Mouse (Mus musculus) granulocyte monocyte progenitor cell, adult 5-6 weeks (primary cell): ENCODE results near the gene Szrd1. TPM values are rescaled to one million over a fixed set of nuclear protein-coding genes. Genes with fewer than 3 reads are reported as not detected.

ENCODE experiments used
- ATAC-seq: replicated peaks from 2 replicates; pipeline ENCODE4 v1.8.0; 2016; ENCODE audit warnings: mild to moderate bottlenecking, moderate TSS enrichment, inconsistent platforms; ENCODE audit not compliant: poor library complexity, severe bottlenecking
- total RNA-seq, 2 experiments: library from RNA; stranded (forward) in 1 of 2; stranded (reverse) in 1 of 2; fragments of 200-712, 200-1000 nt in 1 of 2; fragments of >200 nt in 1 of 2; fragmentation: Nextera tagmentation in 1 of 2; gene quantifications; 2 replicates each; pipeline ENCODE4 v1.2.3; 2014 to 2017

Gene Szrd1
- total RNA-seq, 2 experiments from 2014 or later, result 41.1 to 58.0 TPM

- ATAC-seq, result no peak
Measured at GRCm38 (mm10) chr4:141074109-141074508, 65.5 kb downstream of the Szrd1 start.

- ATAC-seq, result no peak
Measured at GRCm38 (mm10) chr4:141073661-141074060, 65.9 kb downstream of the Szrd1 start.

GRCm38 (mm10) chr4:141072502-141072901 is 67.1 kb downstream of the Szrd1 start:
- ATAC-seq, result no peak

GRCm38 (mm10) chr4:141069731-141070130 is 69.8 kb downstream of the Szrd1 start:
- peak; percentile 47 for ATAC-seq

GRCm38 (mm10) chr4:141068655-141069054 is 70.9 kb downstream of the Szrd1 start:
- ATAC-seq, result no peak

GRCm38 (mm10) chr4:141067516-141068046 is 72.0 kb downstream of the Szrd1 start:
- no peak for ATAC-seq

GRCm38 (mm10) chr4:141066709-141067515 is 72.7 kb downstream of the Szrd1 start:
- ATAC-seq, result no peak

GRCm38 (mm10) chr4:141065123-141065522 is 74.5 kb downstream of the Szrd1 start:
- peak; percentile 47 for ATAC-seq

- no peak for ATAC-seq
Measured at GRCm38 (mm10) chr4:141064104-141064659, 75.4 kb downstream of the Szrd1 start.

Other genes with a start within 250 kb of the Szrd1 start
- 13.1 TPM in 2 replicates for gene Padi2, start 233.4 kb downstream of the Szrd1 start, total RNA-seq (2014; fragmentation: Nextera tagmentation)
- 4.0 and 6.6 TPM in 2 replicates for gene Padi2, start 233.4 kb downstream of the Szrd1 start, total RNA-seq (2017)
- 143 and 167 TPM in 2 replicates for gene Sdhb, start 178.6 kb downstream of the Szrd1 start, total RNA-seq (2014; fragmentation: Nextera tagmentation)
- 116 and 142 TPM in 2 replicates for gene Sdhb, start 178.6 kb downstream of the Szrd1 start, total RNA-seq (2017)
- 30.0 and 30.5 TPM in 2 replicates for gene Atp13a2, start 152.9 kb downstream of the Szrd1 start, total RNA-seq (2014; fragmentation: Nextera tagmentation)
- gene Atp13a2, start 152.9 kb downstream of the Szrd1 start, total RNA-seq (2017), result 14.5 and 23.6 TPM in 2 replicates
- not detected in 2 replicates for gene Mfap2, start 129.4 kb downstream of the Szrd1 start, total RNA-seq (2014; fragmentation: Nextera tagmentation)
- not detected in 2 replicates for gene Mfap2, start 129.4 kb downstream of the Szrd1 start, total RNA-seq (2017)
- 6.4 and 8.0 TPM in 2 replicates for gene Crocc, start 79.2 kb downstream of the Szrd1 start, total RNA-seq (2014; fragmentation: Nextera tagmentation)
- gene Crocc, start 79.2 kb downstream of the Szrd1 start, total RNA-seq (2017), result 6.5 and 7.0 TPM in 2 replicates
- gene Necap2, start 61.4 kb downstream of the Szrd1 start, total RNA-seq (2014; fragmentation: Nextera tagmentation), result 30.6 and 52.4 TPM in 2 replicates
- 45.5 and 54.2 TPM in 2 replicates for gene Necap2, start 61.4 kb downstream of the Szrd1 start, total RNA-seq (2017)
- not detected in 2 replicates for gene Spata21, start 51.4 kb downstream of the Szrd1 start, total RNA-seq (2014; fragmentation: Nextera tagmentation)
- gene Spata21, start 51.4 kb downstream of the Szrd1 start, total RNA-seq (2017), result not detected in 2 replicates
- gene Fbxo42, start 8.1 kb upstream of the Szrd1 start, total RNA-seq (2014; fragmentation: Nextera tagmentation), result 16.5 and 18.6 TPM in 2 replicates
- gene Fbxo42, start 8.1 kb upstream of the Szrd1 start, total RNA-seq (2017), result 7.2 and 7.8 TPM in 2 replicates
- 1.4 and 1.8 TPM in 2 replicates for gene Rsg1, start 74.2 kb upstream of the Szrd1 start, total RNA-seq (2014; fragmentation: Nextera tagmentation)
- 1.4 and 2.6 TPM in 2 replicates for gene Rsg1, start 74.2 kb upstream of the Szrd1 start, total RNA-seq (2017)
- gene Arhgef19, start 99.7 kb upstream of the Szrd1 start, total RNA-seq (2014; fragmentation: Nextera tagmentation), result not detected in 2 replicates
- gene Arhgef19, start 99.7 kb upstream of the Szrd1 start, total RNA-seq (2017), result not detected in 2 replicates
- 0.88 TPM in 1 of 2 replicates, not detected in the other for gene Epha2, start 161.5 kb upstream of the Szrd1 start, total RNA-seq (2014; fragmentation: Nextera tagmentation)
- gene Epha2, start 161.5 kb upstream of the Szrd1 start, total RNA-seq (2017), result 0.10 TPM in 1 of 2 replicates, not detected in the other
- not detected in 2 replicates for gene Fam131c, start 228.4 kb upstream of the Szrd1 start, total RNA-seq (2014; fragmentation: Nextera tagmentation)
- not detected in 2 replicates for gene Fam131c, start 228.4 kb upstream of the Szrd1 start, total RNA-seq (2017)